Mouse (Mus musculus) lung, postnatal 4 days (tissue): Measurements from ENCODE around the gene N4bp2l2.

Experiments
- DNase-seq, 2 experiments: peaks; one replicate each; pipeline ENCODE4 v3.0.0; 2021

The N4bp2l2 gene

GRCm38 (mm10) chr5:150560851-150561250 lies 105.1 kb downstream of the N4bp2l2 start:
- no peak for DNase-seq

GRCm38 (mm10) chr5:150559519-150560103 lies 106.4 kb downstream of the N4bp2l2 start:
- no peak for DNase-seq
